Mouse (Mus musculus) C2C12 (cell line): ENCODE data around the gene Fam166a. TPM values are rescaled to one million over a fixed set of nuclear protein-coding genes. Genes with fewer than 3 reads are reported as not detected.
A peak's percentile ranks its signal among the peaks of the same experiment; 100 is the strongest.

Experiments used
- H3K27me3 ChIP-seq: one replicate; pipeline ENCODE4 v1.6.1; 2011; ENCODE audit not compliant: control insufficient read depth, insufficient read depth, insufficient read length
- H3K36me3 ChIP-seq: one replicate; pipeline ENCODE4 v1.6.1; 2011; ENCODE audit not compliant: control insufficient read depth, insufficient read depth
- H3K4me3 ChIP-seq: one replicate; pipeline ENCODE4 v1.5.1; 2011; ENCODE audit warnings: mild to moderate bottlenecking, control low read depth; ENCODE audit not compliant: poor library complexity, insufficient read depth, severe bottlenecking
- H3K79me2 ChIP-seq: one replicate; pipeline ENCODE4 v1.6.1; 2011; ENCODE audit not compliant: control insufficient read depth, insufficient read depth
- H3K79me3 ChIP-seq: one replicate; pipeline ENCODE4 v1.6.1; 2011; ENCODE audit warnings: low read depth, control low read depth
- H3ac ChIP-seq: one replicate; pipeline ENCODE3; 2011; ENCODE audit warnings: low read depth; ENCODE audit not compliant: control insufficient read depth, insufficient read length
- CEBPB ChIP-seq: IDR thresholded peaks from one replicate; pipeline ENCODE4 v1.6.1; 2011; ENCODE audit warnings: low read depth, mild to moderate bottlenecking, control low read depth, moderate library complexity
- CTCF ChIP-seq: IDR thresholded peaks from one replicate; pipeline ENCODE4 v1.5.1; 2011; ENCODE audit not compliant: control insufficient read depth, insufficient read depth, insufficient read length
- FOSL1 ChIP-seq: IDR thresholded peaks from one replicate; pipeline ENCODE4 v1.8.0; 2011; ENCODE audit warnings: mild to moderate bottlenecking, low read length; ENCODE audit not compliant: poor library complexity, insufficient read depth, severe bottlenecking
- MAX ChIP-seq: IDR thresholded peaks from one replicate; pipeline ENCODE4 v1.6.1; 2011; ENCODE audit warnings: mild to moderate bottlenecking, control low read depth
- MYOD1 ChIP-seq: IDR thresholded peaks from one replicate; pipeline ENCODE4 v1.6.1; 2011; ENCODE audit warnings: low read depth; ENCODE audit not compliant: control insufficient read depth, insufficient read length
- MYOG ChIP-seq: IDR thresholded peaks from one replicate; pipeline ENCODE4 v1.6.1; 2011; ENCODE audit not compliant: control insufficient read depth, insufficient read length; ENCODE audit errors: extremely low read depth
- USF1 ChIP-seq: IDR thresholded peaks from one replicate; pipeline ENCODE4 v1.6.1; 2011; ENCODE audit warnings: low read depth, mild to moderate bottlenecking, control low read depth, moderate library complexity
- polyA plus RNA-seq: library from polyadenylated mRNA; unstranded; fragments of >200 nt; fragmentation: generic; extraction: Trizol; gene quantifications from one replicate; pipeline ENCODE4 v1.2.1, GENCODE M21; 2012; ENCODE audit warnings: missing spikeins

The Fam166a gene
- polyA plus RNA-seq, 1 experiment, result not detected

GRCm38 (mm10) chr2:25177685-25178084 is 40.9 kb upstream of the Fam166a start:
- Histone ChIP-seq H3K79me3 (no peaks in the 10 kb centered on the region), H3K79me2 (no peaks in the 10 kb centered on the region), H3ac (no peak overlapping the region), H3K27me3 (no peaks in the 10 kb centered on the region), H3K4me3 (no peak overlapping the region), H3K36me3 (no peaks in the 10 kb centered on the region)
- no peak for TF ChIP-seq CEBPB
- TF ChIP-seq MYOD1, result no peak
- TF ChIP-seq MYOG, result no peak
- no peak for TF ChIP-seq USF1
- TF ChIP-seq MAX, result no peak

DNA sequence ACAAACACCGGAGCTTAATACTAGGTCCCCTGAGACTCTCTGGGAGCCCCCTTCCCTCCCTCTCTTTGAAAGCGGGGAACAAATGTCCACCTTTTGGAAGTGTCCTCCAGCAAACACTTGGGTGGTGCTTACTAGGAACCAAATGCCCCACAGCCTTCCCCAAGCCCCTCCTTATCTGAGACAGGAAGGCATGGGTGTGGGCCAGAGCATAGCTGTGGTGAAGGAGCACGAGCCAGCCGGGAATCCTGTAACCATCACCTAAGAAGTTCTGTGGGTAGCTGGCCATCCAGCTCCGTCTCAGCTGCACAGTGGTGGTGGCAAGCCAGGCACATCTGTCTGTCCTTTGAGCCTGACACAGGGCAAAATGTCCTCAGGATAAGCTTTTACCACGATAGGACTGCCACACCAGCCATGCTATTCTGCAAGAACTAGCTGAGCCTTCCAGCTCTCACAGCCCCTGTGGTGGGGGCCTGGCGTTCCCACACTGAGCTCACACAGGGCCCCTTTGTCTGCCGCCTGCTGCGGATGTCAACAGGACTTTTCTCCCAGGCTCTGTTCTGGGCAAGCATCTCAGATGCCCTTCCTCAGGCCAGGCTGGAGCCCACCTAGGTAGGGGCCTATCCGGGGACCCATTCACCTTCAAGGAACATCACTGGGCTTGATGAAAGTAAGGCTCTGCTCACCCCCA is 40.1 kb upstream of the Fam166a start:
- no peaks in the 10 kb centered on the region for H3K36me3 ChIP-seq

GRCm38 (mm10) chr2:25179566-25180217 is 38.9 kb upstream of the Fam166a start:
- H3ac ChIP-seq, result no peak overlapping the region
- H3K79me2 ChIP-seq, result no peaks in the 10 kb centered on the region
- no peaks in the 10 kb centered on the region for H3K36me3 ChIP-seq
- TF ChIP-seq CTCF (no peak), MAX (no peak), CEBPB (no peak), MYOD1 (no peak), FOSL1 (no peak), USF1 (no peak)
- H3K27me3 ChIP-seq, result peaks cover 4% of the 10 kb centered on the region
- no peak overlapping the region for H3K4me3 ChIP-seq
- H3K79me3 ChIP-seq, result no peaks in the 10 kb centered on the region

More for the DNA sequence above, 40.1 kb upstream of the Fam166a start:
- Histone ChIP-seq H3K79me3 (no peaks in the 10 kb centered on the region), H3K4me3 (no peak overlapping the region), H3K27me3 (no peaks in the 10 kb centered on the region), H3ac (no peak overlapping the region), H3K79me2 (no peaks in the 10 kb centered on the region)
- TF ChIP-seq MAX, result no peak
- TF ChIP-seq CTCF, result no peak
- no peak for TF ChIP-seq MYOD1
- no peak for TF ChIP-seq MYOG
- TF ChIP-seq CEBPB, result no peak
- TF ChIP-seq USF1, result no peak
- TF ChIP-seq FOSL1, result no peak

- Histone ChIP-seq H3K36me3 (no peaks in the 10 kb centered on the region), H3ac (peak within 1 kb of the TSS; percentile 50), H3K79me2 (no peaks in the 10 kb centered on the region), H3K4me3 (peak within 1 kb of the TSS; percentile 34), H3K27me3 (peaks cover 5% of the 10 kb centered on the region), H3K79me3 (no peaks in the 10 kb centered on the region)
- TF ChIP-seq FOSL1 (no peak), CEBPB (no peak), MYOD1 (no peak), CTCF (peak; percentile 58), USF1 (peak; percentile 54), MYOG (no peak), MAX (peak; percentile 35)
Observed at GRCm38 (mm10) chr2:25180478-25180903, 38.1 kb upstream of the Fam166a start, which contains the start of gene Nrarp. Gene Nrarp (plus strand): TSS chr2:25180758.

- Histone ChIP-seq H3K79me3 (no peaks in the 10 kb centered on the region), H3K36me3 (no peaks in the 10 kb centered on the region), H3ac (peak overlapping the region; percentile 50), H3K79me2 (no peaks in the 10 kb centered on the region), H3K27me3 (peaks cover 5% of the 10 kb centered on the region), H3K4me3 (peak overlapping the region; percentile 34)
- TF ChIP-seq FOSL1, result no peak
Observed at GRCm38 (mm10) chr2:25180973-25181890, 37.3 kb upstream of the Fam166a start.

- H3ac ChIP-seq, result no peak overlapping the region
- peaks cover 5% of the 10 kb centered on the region for H3K27me3 ChIP-seq
- no peak for TF ChIP-seq CEBPB
- no peak for TF ChIP-seq FOSL1
- no peak for TF ChIP-seq MAX
- TF ChIP-seq MYOD1, result no peak
- no peak for TF ChIP-seq CTCF
- TF ChIP-seq USF1, result no peak
- no peak for TF ChIP-seq MYOG
- no peaks in the 10 kb centered on the region for H3K36me3 ChIP-seq
- H3K79me3 ChIP-seq, result no peaks in the 10 kb centered on the region
- H3K79me2 ChIP-seq, result no peaks in the 10 kb centered on the region
- H3K4me3 ChIP-seq, result peak overlapping the region; percentile 34
Observed at GRCm38 (mm10) chr2:25181891-25182397, 36.6 kb upstream of the Fam166a start.
